In genomic region chr13:74363176-74363858, GRCm38 (mm10) we compare ENCODE assay signal across 8 mouse cellular contexts. TPM values are rescaled to one million over a fixed set of nuclear protein-coding genes. Genes with fewer than 3 reads are reported as not detected.
DNase-seq lines count a peak whose midpoint lies in the region; ATAC-seq and TF ChIP-seq lines count a peak whose summit lies in the region.

No protein-coding gene starts in this region.

- no peaks in the 10 kb centered on the region for H3K27me3 ChIP-seq in lung, embryonic 14.5 days (ENCODE audit: insufficient read depth, low read length)
- H3K27me3 ChIP-seq in intestine, embryonic 14.5 days (replicated peaks; ENCODE audit: control insufficient read depth, insufficient read depth, low read length) = no peaks in the 10 kb centered on the region

- no peaks in the 10 kb centered on the region for H3K4me1 ChIP-seq in lung, embryonic 14.5 days (ENCODE audit: insufficient read depth)
- H3K4me1 ChIP-seq in intestine, embryonic 14.5 days (replicated peaks; ENCODE audit: control insufficient read depth, insufficient read depth, low read length) = no peaks in the 10 kb centered on the region

- 86% methylated on average over 13 of the region's 13 CpGs for WGBS in lung, embryonic 14.5 days
- WGBS in intestine, embryonic 14.5 days = 88% methylated on average over 13 of the region's 13 CpGs

- ATAC-seq in lung, embryonic 14.5 days (ENCODE audit: insufficient read depth) = peak; percentile 51; the same call in 1 of the 2 replicates
- peak; percentile 38; the same call in 1 of the 2 replicates for ATAC-seq in intestine, embryonic 14.5 days (replicated peaks; ENCODE audit: low FRiP score, low TSS enrichment, low read depth)
- ATAC-seq in megakaryocyte progenitor cell, adult 5-6 weeks (replicated peaks; ENCODE audit: poor library complexity) = peak; percentile 37

- TF ChIP-seq CTCF in lung, embryonic 14.5 days (IDR thresholded peaks at IDR 0.05; ENCODE audit: low read depth) = no peak

- no peak for DNase-seq in lung, embryonic 14.5 days
- no peak for DNase-seq in lung, postnatal 25 days (ENCODE audit: low spot score)
- peak; percentile 14 for DNase-seq in gastrocnemius, postnatal 10 days
- no peak for DNase-seq in intestine, embryonic 14.5 days (ENCODE audit: low spot score)
- DNase-seq in left cerebral cortex, adult 9 months (ENCODE audit: low spot score in 2 of 2) = no peak
- no peak for DNase-seq in MN1 (ENCODE audit: low spot score)
- no peak for DNase-seq in adrenal gland, adult 8-10 months

- peaks cover 27% of the 10 kb centered on the region for H3K36me3 ChIP-seq in lung, embryonic 14.5 days (ENCODE audit: insufficient read depth)
- peaks cover 33% of the 10 kb centered on the region for H3K36me3 ChIP-seq in intestine, embryonic 14.5 days (ENCODE audit: control insufficient read depth, insufficient read depth, low read length)

- H3K4me3 ChIP-seq in lung, embryonic 14.5 days (ENCODE audit: low read depth, low read length) = no peak overlapping the region
- no peak overlapping the region for H3K4me3 ChIP-seq in intestine, embryonic 14.5 days (ENCODE audit: low read depth, low read length)

- H3K4me2 ChIP-seq in lung, embryonic 14.5 days = no peak overlapping the region
- no peak overlapping the region for H3K4me2 ChIP-seq in intestine, embryonic 14.5 days (ENCODE audit: low read length)

- H3K9me3 ChIP-seq in lung, embryonic 14.5 days (ENCODE audit: low read depth, low read length) = no peaks in the 10 kb centered on the region
- no peaks in the 10 kb centered on the region for H3K9me3 ChIP-seq in intestine, embryonic 14.5 days (ENCODE audit: control insufficient read depth, low read length)

- H3K9ac ChIP-seq in lung, embryonic 14.5 days = no peak overlapping the region
- H3K9ac ChIP-seq in intestine, embryonic 14.5 days (ENCODE audit: low read length) = no peak overlapping the region

- no peak overlapping the region for H3K27ac ChIP-seq in lung, embryonic 14.5 days (ENCODE audit: low read depth)
- H3K27ac ChIP-seq in intestine, embryonic 14.5 days (ENCODE audit: low read depth) = no peak overlapping the region

RNA-seq across cellular contexts. Expression of gene Lrrc14b, which starts 0.5 kb away (rescaled TPM):
- polyA plus RNA-seq in lung, embryonic 14.5 days (2014; fragmentation: Nextera tagmentation; extraction: Ambion mirVana) = not detected in 2 replicates
- 10 to 100 TPM; 40.0 to 46.7 TPM for total RNA-seq in gastrocnemius, postnatal 10 days (2021)
- polyA plus RNA-seq in intestine, embryonic 14.5 days (2014; fragmentation: Nextera tagmentation; extraction: Ambion mirVana) = not detected in 2 replicates
- not detected in 2 replicates for total RNA-seq in megakaryocyte progenitor cell, adult 5-6 weeks (2015)
- not detected in 2 replicates for total RNA-seq in megakaryocyte progenitor cell, adult 5-6 weeks (2017)
- 1 to 10 TPM in 2 of 4 experiments, under 1 TPM in 2; 0.66 to 1.2 (median 1.1) TPM for total RNA-seq in adrenal gland, adult 8-10 months (2022)

RNA-seq across cellular contexts. Expression of gene Ccdc127, which starts 13.2 kb away (rescaled TPM):
- polyA plus RNA-seq in lung, embryonic 14.5 days (2014; fragmentation: Nextera tagmentation; extraction: Ambion mirVana) = 51.8 and 61.1 TPM in 2 replicates
- total RNA-seq in gastrocnemius, postnatal 10 days (2021) = 10 to 100 TPM; 41.5 to 43.7 TPM
- 46.6 and 50.9 TPM in 2 replicates for polyA plus RNA-seq in intestine, embryonic 14.5 days (2014; fragmentation: Nextera tagmentation; extraction: Ambion mirVana)
- 43.0 and 45.9 TPM in 2 replicates for total RNA-seq in megakaryocyte progenitor cell, adult 5-6 weeks (2015)
- total RNA-seq in megakaryocyte progenitor cell, adult 5-6 weeks (2017) = 39.0 and 78.5 TPM in 2 replicates
- 10 to 100 TPM; 52.9 to 66.9 (median 58.7) TPM for total RNA-seq in adrenal gland, adult 8-10 months (2022)

RNA-seq across cellular contexts. Expression of gene Sdha, which starts 13.2 kb away (rescaled TPM):
- 232 and 242 TPM in 2 replicates for polyA plus RNA-seq in lung, embryonic 14.5 days (2014; fragmentation: Nextera tagmentation; extraction: Ambion mirVana)
- 100 to 1,000 TPM; 416 to 519 TPM for total RNA-seq in gastrocnemius, postnatal 10 days (2021)
- polyA plus RNA-seq in intestine, embryonic 14.5 days (2014; fragmentation: Nextera tagmentation; extraction: Ambion mirVana) = 243 and 255 TPM in 2 replicates
- total RNA-seq in megakaryocyte progenitor cell, adult 5-6 weeks (2015) = 227 and 229 TPM in 2 replicates
- total RNA-seq in megakaryocyte progenitor cell, adult 5-6 weeks (2017) = 304 and 374 TPM in 2 replicates
- 100 to 1,000 TPM; 447 to 687 (median 569) TPM for total RNA-seq in adrenal gland, adult 8-10 months (2022)

RNA-seq across cellular contexts. Expression of gene Zfp72, which starts 27.3 kb away (rescaled TPM):
- 7.3 and 7.6 TPM in 2 replicates for polyA plus RNA-seq in lung, embryonic 14.5 days (2014; fragmentation: Nextera tagmentation; extraction: Ambion mirVana)
- 1 to 10 TPM; 1.3 to 2.2 TPM for total RNA-seq in gastrocnemius, postnatal 10 days (2021)
- 4.5 and 6.3 TPM in 2 replicates for polyA plus RNA-seq in intestine, embryonic 14.5 days (2014; fragmentation: Nextera tagmentation; extraction: Ambion mirVana)
- 3.6 and 7.1 TPM in 2 replicates for total RNA-seq in megakaryocyte progenitor cell, adult 5-6 weeks (2015)
- 5.4 and 8.7 TPM in 2 replicates for total RNA-seq in megakaryocyte progenitor cell, adult 5-6 weeks (2017)
- 1 to 10 TPM; 3.7 to 5.4 (median 4.7) TPM for total RNA-seq in adrenal gland, adult 8-10 months (2022)

RNA-seq across cellular contexts. Expression of gene Ftl1-ps1, which starts 36.2 kb away (rescaled TPM):
- 71.7 and 80.3 TPM in 2 replicates for polyA plus RNA-seq in lung, embryonic 14.5 days (2014; fragmentation: Nextera tagmentation; extraction: Ambion mirVana)
- total RNA-seq in gastrocnemius, postnatal 10 days (2021) = 100 to 1,000 TPM; 190 to 231 TPM
- 69.9 and 73.1 TPM in 2 replicates for polyA plus RNA-seq in intestine, embryonic 14.5 days (2014; fragmentation: Nextera tagmentation; extraction: Ambion mirVana)
- 79.9 and 83.8 TPM in 2 replicates for total RNA-seq in megakaryocyte progenitor cell, adult 5-6 weeks (2015)
- 14.8 and 15.2 TPM in 2 replicates for total RNA-seq in megakaryocyte progenitor cell, adult 5-6 weeks (2017)
- 1,000 to 10,000 TPM; 1,128 to 1,257 (median 1,206) TPM for total RNA-seq in adrenal gland, adult 8-10 months (2022)

Comparison
In these comparisons a context has a peak if more than half of its experiments do, and no peak if none do; other contexts are left out.
1. RNA of gene Lrrc14b, which starts 0.5 kb away (total RNA-seq): 40.0 to 46.7 TPM in gastrocnemius, postnatal 10 days; 0.66 to 1.2 TPM in adrenal gland, adult 8-10 months and not detected in megakaryocyte progenitor cell, adult 5-6 weeks; every median in the first group is over 10 times any median in the second.
2. Peak in every context shown above with its lines, with median percentiles within 50 percentile points of each other: ATAC-seq.